ENCODE assay signal across 8 mouse cellular contexts in the genomic region with DNA sequence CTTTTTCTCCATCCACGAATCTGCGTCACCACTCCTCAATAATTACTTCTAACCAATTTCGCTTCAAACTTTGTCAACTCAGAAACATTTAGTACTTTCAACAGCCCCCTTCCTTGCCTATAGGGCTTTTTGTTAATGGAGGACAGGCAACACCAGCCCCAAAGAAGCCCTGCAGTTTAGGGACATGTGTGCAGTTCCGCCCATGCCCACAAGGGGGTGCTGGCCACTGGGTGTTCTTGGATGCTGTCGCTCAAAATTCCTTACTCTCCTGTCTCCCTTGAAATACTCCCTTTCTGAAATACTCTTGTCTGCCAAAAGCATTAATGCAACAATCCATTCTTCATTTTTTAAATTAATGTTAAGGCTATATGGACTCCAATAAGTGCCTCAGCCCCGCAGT.
DNase-seq lines count a peak whose midpoint lies in the region; ATAC-seq and TF ChIP-seq lines count a peak whose summit lies in the region.

No protein-coding gene starts in this region.

- in situ Hi-C loops in Patski (cut with MboI; ENCODE audit: low pct_unique_long_range_greater_than_20kb), result no loop called here

- TF ChIP-seq EP300 in lung, postnatal 0 days (IDR thresholded peaks at IDR 0.05), result no peak

- WGBS in lung, postnatal 0 days, result 71% methylated on average over 6 of the region's 6 CpGs

- no peak overlapping the region for H3K27ac ChIP-seq in lung, postnatal 0 days (ENCODE audit: low read length)

- no peaks in the 10 kb centered on the region for H3K36me3 ChIP-seq in lung, postnatal 0 days (ENCODE audit: insufficient read depth, low read length)
- no peaks in the 10 kb centered on the region for H3K36me3 ChIP-seq in splenic B cell, adult 2 months (ENCODE audit: control insufficient read depth, insufficient read depth, low read length, poor library complexity, severe bottlenecking)

- peak; percentile 25 for DNase-seq in heart, adult 8-10 months (ENCODE audit: low spot score)
- DNase-seq in heart, adult 11 months, result no peak
- DNase-seq in 416B (ENCODE audit: low read depth) (peak; percentile 64), Patski (ENCODE audit: low read depth, low spot score) (no peak)
- peak; percentile 61 to 64 for DNase-seq in cerebellum, postnatal 36 days
- peak; percentile 79 for DNase-seq in heart, postnatal 4 days
- peak; percentile 51 for DNase-seq in lung, postnatal 0 days (ENCODE audit: low spot score)
- DNase-seq in splenic B cell, adult 2 months (ENCODE audit: low read depth, low spot score), result peak; percentile 62

- peak; percentile 94 for TF ChIP-seq CTCF in Patski (IDR thresholded peaks at IDR 0.05)
- TF ChIP-seq CTCF in lung, postnatal 0 days (IDR thresholded peaks at IDR 0.05), result peak; percentile 87

- no peaks in the 10 kb centered on the region for H3K4me1 ChIP-seq in lung, postnatal 0 days (ENCODE audit: insufficient read depth, low read depth, low read length)

- ATAC-seq in Patski, result peak; percentile 63
- no peak; the same call in 1 of the 2 replicates for ATAC-seq in lung, postnatal 0 days

- no peak overlapping the region for H3K4me3 ChIP-seq in lung, postnatal 0 days (ENCODE audit: low read depth, low read length)

- H3K4me2 ChIP-seq in lung, postnatal 0 days (replicated peaks; ENCODE audit: low read depth, low read length), result no peak overlapping the region

- no peaks in the 10 kb centered on the region for H3K27me3 ChIP-seq in Patski
- H3K27me3 ChIP-seq in lung, postnatal 0 days (replicated peaks; ENCODE audit: insufficient read depth, low read length), result no peaks in the 10 kb centered on the region
- H3K27me3 ChIP-seq in splenic B cell, adult 2 months (ENCODE audit: control insufficient read depth, insufficient read depth, low read length, poor library complexity, severe bottlenecking), result no peaks in the 10 kb centered on the region

- CTCF ChIA-PET in Patski (lab: Charles Lee), result interaction anchor here (0.8 to 2.5 kb wide), 5 partner anchors 9 to 407 kb away, joined by 3 to 16 read pairs (median 3); no protein-coding TSS in a partner anchor

- H3K9ac ChIP-seq in lung, postnatal 0 days (replicated peaks; ENCODE audit: low read depth), result no peak overlapping the region

- POLR2A ChIA-PET in Patski (lab: Charles Lee), result no interaction called here

- H3K9me3 ChIP-seq in lung, postnatal 0 days (ENCODE audit: low read length), result no peaks in the 10 kb centered on the region

Comparison
In these comparisons a context has a peak if more than half of its experiments do, and no peak if none do; other contexts are left out.
1. DNase-seq: peak in heart, adult 8-10 months (single experiment), 416B (single experiment), cerebellum, postnatal 36 days (2 of 2), heart, postnatal 4 days (single experiment), lung, postnatal 0 days (single experiment) and splenic B cell, adult 2 months (single experiment); none in heart, adult 11 months (single experiment) and Patski (single experiment).